Mouse (Mus musculus) thymus, postnatal 14 days (tissue): ENCODE measurements at regions not wholly inside any gene's neighbourhood (a gene's known extent, or its start where the extent isn't known, plus 50 kb on each side); places are given as distances from the start of the nearest gene placed in this dataset.
A peak's percentile ranks its signal among the peaks of the same experiment; 100 is the strongest.

Experiments
- DNase-seq: peaks from one replicate; pipeline ENCODE4 v3.0.0; 2021

DNA sequence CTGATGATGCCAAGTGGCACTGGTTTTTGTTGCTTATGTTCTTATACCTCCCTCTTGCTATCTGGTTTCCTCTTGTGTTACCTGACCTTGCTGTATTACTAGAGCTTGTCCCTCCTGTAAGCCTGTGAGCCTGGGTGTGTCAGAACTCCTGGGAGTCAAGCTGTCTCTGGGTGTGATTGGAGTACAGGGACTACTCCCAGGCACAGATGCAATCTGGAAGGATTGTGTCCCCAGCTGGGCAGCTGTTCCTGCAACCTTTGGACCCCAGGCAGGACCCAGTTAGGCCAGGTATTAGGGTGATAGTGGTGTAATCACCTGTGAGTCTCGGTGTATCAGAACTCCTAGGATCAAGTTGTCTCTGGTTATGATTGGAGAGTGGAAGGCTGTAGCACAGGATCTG is 97.4 kb upstream of the Dock11 start:
- DNase-seq, result no peak

DNA sequence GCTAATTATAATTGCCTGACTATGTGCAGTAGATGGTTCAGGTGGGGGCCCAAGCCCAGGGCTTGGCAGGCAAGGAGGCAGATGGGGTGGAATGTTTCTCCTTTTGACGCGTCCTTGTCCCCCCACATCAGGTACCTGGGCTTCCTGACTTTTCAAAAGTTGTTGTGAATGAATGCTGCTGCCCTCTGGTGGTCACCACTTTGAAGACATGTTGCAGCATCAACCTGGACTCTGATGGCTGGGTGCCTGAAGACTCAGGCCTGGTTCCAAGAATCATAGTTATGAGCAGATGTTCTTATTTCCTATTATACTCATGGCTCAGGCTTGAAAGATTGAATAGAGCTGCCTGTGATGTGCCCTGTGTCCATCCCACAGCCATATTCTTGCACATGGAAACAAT is 75.4 kb upstream of the Dock11 start:
- DNase-seq, result peak; percentile 29

DNA sequence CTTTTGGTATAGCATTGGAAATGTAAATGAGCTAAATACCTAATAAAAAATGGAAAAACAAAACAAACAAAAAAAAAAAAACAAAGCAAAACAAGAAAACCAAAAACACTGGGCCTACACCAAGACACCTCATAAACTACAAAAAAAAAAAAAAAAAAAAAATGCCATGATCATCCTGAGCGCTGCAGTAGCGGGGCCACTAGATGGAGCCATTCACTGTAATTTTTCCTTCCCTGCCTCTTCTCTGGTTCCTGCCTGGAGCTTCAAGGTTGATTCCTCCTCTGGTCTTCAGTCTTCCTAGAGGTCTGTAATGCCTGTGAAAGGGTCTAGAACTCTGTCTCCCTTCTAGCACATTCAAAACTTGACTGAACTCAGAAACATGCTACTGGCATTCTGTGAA is 54.2 kb upstream of the Dock11 start:
- DNase-seq, result peak; percentile 25

DNA sequence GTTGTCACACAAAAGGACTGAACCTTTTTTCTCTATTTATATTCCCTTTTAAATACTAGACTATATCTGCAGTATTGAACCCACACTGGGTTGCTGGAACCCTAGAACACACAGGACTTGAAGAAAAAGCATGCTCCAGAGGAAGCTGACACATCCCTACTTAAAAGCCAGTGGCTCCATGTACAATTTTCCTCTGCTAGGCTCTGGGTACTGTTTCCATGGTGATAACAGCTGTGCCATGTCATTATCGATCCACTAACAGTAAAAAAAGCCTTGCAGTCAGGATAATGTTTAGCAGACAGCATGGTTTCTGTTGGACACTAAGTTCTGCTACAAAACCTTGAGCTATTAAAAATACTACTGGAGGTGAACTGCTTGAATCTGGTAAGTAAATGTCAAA is 50.6 kb upstream of the Dock11 start:
- DNase-seq, result no peak
